Mouse (Mus musculus): ENCODE data around the gene Ankrd40. TPM values are rescaled to one million over a fixed set of nuclear protein-coding genes. Genes with fewer than 3 reads are reported as not detected.

Ankrd40 gene
- total and polyA plus RNA-seq, 2 experiments from 2014 or later = 53.7 to 181 TPM

GRCm38 (mm10) chr11:94361166-94361870, 33.5 kb downstream of the Ankrd40 start:
- H3K4me1 ChIP-seq (ENCODE audit: control insufficient read depth, insufficient read depth) = no peaks in the 10 kb centered on the region
- no peak overlapping the region for H3K9ac ChIP-seq (replicated peaks; ENCODE audit: low read depth, low read length)
- H3K36me3 ChIP-seq (replicated peaks; ENCODE audit: control insufficient read depth, insufficient read depth, low read length) = no peaks in the 10 kb centered on the region
- TF ChIP-seq EP300 (IDR thresholded peaks at IDR 0.05; ENCODE audit: low read depth) = no peak
- no peak for TF ChIP-seq CTCF (IDR thresholded peaks at IDR 0.05; ENCODE audit: low read depth)
- H3K9me3 ChIP-seq (replicated peaks; ENCODE audit: control insufficient read depth, low read length) = no peaks in the 10 kb centered on the region
- H3K27ac ChIP-seq (ENCODE audit: low read depth) = no peak overlapping the region
- no peak overlapping the region for H3K4me3 ChIP-seq (ENCODE audit: low read depth, low read length)
- H3K27me3 ChIP-seq (ENCODE audit: control insufficient read depth, insufficient read depth, low read length) = no peaks in the 10 kb centered on the region
- no peak overlapping the region for H3K4me2 ChIP-seq (ENCODE audit: low read depth, low read length)
- WGBS = 86% methylated on average over 14 of the region's 14 CpGs
- no peak for DNase-seq (ENCODE audit: low spot score)
- no peak for ATAC-seq (ENCODE audit: insufficient read depth, low read depth)

GRCm38 (mm10) chr11:94362101-94362500, 34.3 kb downstream of the Ankrd40 start:
- no peak for DNase-seq (ENCODE audit: low spot score)
- Histone ChIP-seq H3K4me3 (ENCODE audit: low read depth, low read length) (no peak overlapping the region), H3K36me3 (replicated peaks; ENCODE audit: control insufficient read depth, insufficient read depth, low read length) (no peaks in the 10 kb centered on the region), H3K4me2 (ENCODE audit: low read depth, low read length) (no peak overlapping the region), H3K9me3 (replicated peaks; ENCODE audit: control insufficient read depth, low read length) (no peaks in the 10 kb centered on the region), H3K9ac (replicated peaks; ENCODE audit: low read depth, low read length) (no peak overlapping the region), H3K4me1 (ENCODE audit: control insufficient read depth, insufficient read depth) (no peaks in the 10 kb centered on the region), H3K27me3 (ENCODE audit: control insufficient read depth, insufficient read depth, low read length) (no peaks in the 10 kb centered on the region), H3K27ac (ENCODE audit: low read depth) (no peak overlapping the region)
- no peak for TF ChIP-seq CTCF (IDR thresholded peaks at IDR 0.05; ENCODE audit: low read depth)
- TF ChIP-seq EP300 (IDR thresholded peaks at IDR 0.05; ENCODE audit: low read depth) = no peak
- 88% methylated on average over 5 of the region's 5 CpGs for WGBS
- no peak for ATAC-seq (ENCODE audit: insufficient read depth, low read depth)

GRCm38 (mm10) chr11:94363690-94364089, 35.9 kb downstream of the Ankrd40 start:
- no peak overlapping the region for H3K4me3 ChIP-seq (ENCODE audit: low read depth, low read length)
- DNase-seq (ENCODE audit: low spot score) (no peak), ATAC-seq (ENCODE audit: insufficient read depth, low read depth) (no peak)
- 68% methylated on average over 7 of the region's 7 CpGs for WGBS
- TF ChIP-seq CTCF (IDR thresholded peaks at IDR 0.05; ENCODE audit: low read depth) = no peak
- TF ChIP-seq EP300 (IDR thresholded peaks at IDR 0.05; ENCODE audit: low read depth) = no peak
- H3K9me3 ChIP-seq (replicated peaks; ENCODE audit: control insufficient read depth, low read length) = no peaks in the 10 kb centered on the region
- H3K9ac ChIP-seq (replicated peaks; ENCODE audit: low read depth, low read length) = no peak overlapping the region
- no peaks in the 10 kb centered on the region for H3K4me1 ChIP-seq (ENCODE audit: control insufficient read depth, insufficient read depth)
- no peaks in the 10 kb centered on the region for H3K27me3 ChIP-seq (ENCODE audit: control insufficient read depth, insufficient read depth, low read length)
- H3K4me2 ChIP-seq (ENCODE audit: low read depth, low read length) = no peak overlapping the region
- H3K36me3 ChIP-seq (replicated peaks; ENCODE audit: control insufficient read depth, insufficient read depth, low read length) = no peaks in the 10 kb centered on the region
- no peak overlapping the region for H3K27ac ChIP-seq (ENCODE audit: low read depth)

GRCm38 (mm10) chr11:94365340-94365739, 37.5 kb downstream of the Ankrd40 start:
- TF ChIP-seq EP300 (IDR thresholded peaks at IDR 0.05; ENCODE audit: low read depth) (no peak), CTCF (IDR thresholded peaks at IDR 0.05; ENCODE audit: low read depth) (no peak)
- Histone ChIP-seq H3K4me3 (ENCODE audit: low read depth, low read length) (no peak overlapping the region), H3K4me2 (ENCODE audit: low read depth, low read length) (no peak overlapping the region), H3K9ac (replicated peaks; ENCODE audit: low read depth, low read length) (no peak overlapping the region), H3K27ac (ENCODE audit: low read depth) (no peak overlapping the region), H3K36me3 (replicated peaks; ENCODE audit: control insufficient read depth, insufficient read depth, low read length) (no peaks in the 10 kb centered on the region), H3K27me3 (ENCODE audit: control insufficient read depth, insufficient read depth, low read length) (no peaks in the 10 kb centered on the region), H3K4me1 (ENCODE audit: control insufficient read depth, insufficient read depth) (no peaks in the 10 kb centered on the region), H3K9me3 (replicated peaks; ENCODE audit: control insufficient read depth, low read length) (no peaks in the 10 kb centered on the region)
- DNase-seq (ENCODE audit: low spot score) (no peak), ATAC-seq (ENCODE audit: insufficient read depth, low read depth) (no peak)
- WGBS = 52% methylated on average over 3 of the region's 3 CpGs

- DNase-seq (ENCODE audit: low spot score) (no peak), ATAC-seq (ENCODE audit: insufficient read depth, low read depth) (no peak)
- no peak for TF ChIP-seq EP300 (IDR thresholded peaks at IDR 0.05; ENCODE audit: low read depth)
- TF ChIP-seq CTCF (IDR thresholded peaks at IDR 0.05; ENCODE audit: low read depth) = no peak
- Histone ChIP-seq H3K9me3 (replicated peaks; ENCODE audit: control insufficient read depth, low read length) (no peaks in the 10 kb centered on the region), H3K4me3 (ENCODE audit: low read depth, low read length) (no peak overlapping the region), H3K27me3 (ENCODE audit: control insufficient read depth, insufficient read depth, low read length) (0 out of 2 replicates have a peak, but pooled peaks cover 4% of the 10 kb centered on the region), H3K27ac (ENCODE audit: low read depth) (no peak overlapping the region), H3K4me2 (ENCODE audit: low read depth, low read length) (no peak overlapping the region), H3K4me1 (ENCODE audit: control insufficient read depth, insufficient read depth) (no peaks in the 10 kb centered on the region), H3K9ac (replicated peaks; ENCODE audit: low read depth, low read length) (no peak overlapping the region), H3K36me3 (replicated peaks; ENCODE audit: control insufficient read depth, insufficient read depth, low read length) (no peaks in the 10 kb centered on the region)
- 61% methylated on average over 6 of the region's 6 CpGs for WGBS
Observed at GRCm38 (mm10) chr11:94369981-94370380, 42.2 kb downstream of the Ankrd40 start.

- 19% methylated on average over 5 of the region's 5 CpGs for WGBS
- TF ChIP-seq CTCF (IDR thresholded peaks at IDR 0.05; ENCODE audit: low read depth) = no peak
- no peak for TF ChIP-seq EP300 (IDR thresholded peaks at IDR 0.05; ENCODE audit: low read depth)
- H3K9me3 ChIP-seq (replicated peaks; ENCODE audit: control insufficient read depth, low read length) = no peaks in the 10 kb centered on the region
- ATAC-seq (ENCODE audit: insufficient read depth, low read depth) (no peak), DNase-seq (ENCODE audit: low spot score) (no peak)
- no peak overlapping the region for H3K4me2 ChIP-seq (ENCODE audit: low read depth, low read length)
- no peak overlapping the region for H3K4me3 ChIP-seq (ENCODE audit: low read depth, low read length)
- 0 out of 2 replicates have a peak, but pooled peaks cover 4% of the 10 kb centered on the region for H3K27me3 ChIP-seq (ENCODE audit: control insufficient read depth, insufficient read depth, low read length)
- no peaks in the 10 kb centered on the region for H3K36me3 ChIP-seq (replicated peaks; ENCODE audit: control insufficient read depth, insufficient read depth, low read length)
- no peak overlapping the region for H3K9ac ChIP-seq (replicated peaks; ENCODE audit: low read depth, low read length)
- H3K4me1 ChIP-seq (ENCODE audit: control insufficient read depth, insufficient read depth) = no peaks in the 10 kb centered on the region
- no peak overlapping the region for H3K27ac ChIP-seq (ENCODE audit: low read depth)
Observed at GRCm38 (mm10) chr11:94370809-94371208, 43.0 kb downstream of the Ankrd40 start.
